Mouse (Mus musculus): Measurements from ENCODE around the gene Tubb4a. TPM values are rescaled to one million over a fixed set of nuclear protein-coding genes. Genes with fewer than 3 reads are reported as not detected.

Tubb4a gene
- polyA plus RNA-seq, 1 experiment from 2014 or later, result 22.6 TPM

- Histone ChIP-seq H3K27ac (ENCODE audit: low read length) (no peak overlapping the region), H3K9me3 (ENCODE audit: control insufficient read depth, low read length) (no peaks in the 10 kb centered on the region), H3K4me3 (ENCODE audit: low read length) (no peak overlapping the region), H3K4me2 (ENCODE audit: low read depth, low read length) (no peak overlapping the region), H3K27me3 (replicated peaks; ENCODE audit: control insufficient read depth, insufficient read depth, low read length) (no peaks in the 10 kb centered on the region), H3K4me1 (ENCODE audit: control insufficient read depth, insufficient read depth, low read length) (peaks cover 5% of the 10 kb centered on the region), H3K36me3 (ENCODE audit: control insufficient read depth, insufficient read depth, low read length) (no peaks in the 10 kb centered on the region; the same call in 1 of the 2 replicates), H3K9ac (ENCODE audit: low read depth, low read length) (no peak overlapping the region)
- 88% methylated on average over 11 of the region's 11 CpGs for WGBS
- no peak for ATAC-seq
Measured at GRCm38 (mm10) chr17:57085970-57086757, 1.4 kb downstream of the Tubb4a start.

DNA sequence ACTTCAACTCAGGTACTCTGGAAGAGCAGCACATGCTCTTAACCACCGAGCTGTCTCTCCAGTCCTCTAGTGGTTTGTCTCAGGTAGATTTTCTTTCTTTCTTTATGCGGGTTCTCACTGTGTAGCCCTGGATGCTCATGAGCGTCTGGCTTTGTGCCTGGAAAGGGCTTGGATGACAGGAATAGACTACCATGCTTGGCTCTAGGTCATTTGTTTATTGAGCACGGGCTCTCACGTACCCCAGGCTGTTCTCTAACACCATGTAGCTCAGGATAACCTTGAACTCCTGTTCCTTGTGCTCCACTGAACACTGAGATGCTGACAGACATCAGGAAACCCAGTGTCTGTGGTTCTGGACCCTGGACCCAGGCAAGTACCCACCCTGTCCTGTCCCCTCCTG lies 5.1 kb downstream of the Tubb4a start:
- no peak overlapping the region for H3K27ac ChIP-seq (ENCODE audit: low read length)
- H3K9ac ChIP-seq (ENCODE audit: low read depth, low read length), result no peak overlapping the region
- no peaks in the 10 kb centered on the region for H3K9me3 ChIP-seq (ENCODE audit: control insufficient read depth, low read length)
- no peak overlapping the region for H3K4me3 ChIP-seq (ENCODE audit: low read length)
- no peaks in the 10 kb centered on the region for H3K27me3 ChIP-seq (replicated peaks; ENCODE audit: control insufficient read depth, insufficient read depth, low read length)
- H3K36me3 ChIP-seq (ENCODE audit: control insufficient read depth, insufficient read depth, low read length), result no peaks in the 10 kb centered on the region; the same call in 1 of the 2 replicates
- WGBS, result 77% methylated on average over 5 of the region's 5 CpGs
- H3K4me2 ChIP-seq (ENCODE audit: low read depth, low read length), result no peak overlapping the region
- no peak for ATAC-seq
- peaks cover 11% of the 10 kb centered on the region for H3K4me1 ChIP-seq (ENCODE audit: control insufficient read depth, insufficient read depth, low read length)

GRCm38 (mm10) chr17:57081234-57081842 lies 6.2 kb downstream of the Tubb4a start:
- H3K9ac ChIP-seq (ENCODE audit: low read depth, low read length), result no peak overlapping the region
- no peak overlapping the region for H3K4me3 ChIP-seq (ENCODE audit: low read length)
- no peaks in the 10 kb centered on the region for H3K9me3 ChIP-seq (ENCODE audit: control insufficient read depth, low read length)
- no peak for ATAC-seq
- H3K27me3 ChIP-seq (replicated peaks; ENCODE audit: control insufficient read depth, insufficient read depth, low read length), result no peaks in the 10 kb centered on the region
- H3K4me1 ChIP-seq (ENCODE audit: control insufficient read depth, insufficient read depth, low read length), result 0 out of 2 replicates have a peak, but pooled peaks cover 6% of the 10 kb centered on the region
- H3K36me3 ChIP-seq (ENCODE audit: control insufficient read depth, insufficient read depth, low read length), result no peaks in the 10 kb centered on the region; the same call in 1 of the 2 replicates
- no peak overlapping the region for H3K27ac ChIP-seq (ENCODE audit: low read length)
- H3K4me2 ChIP-seq (ENCODE audit: low read depth, low read length), result no peak overlapping the region
- WGBS, result 93% methylated on average over 31 of the region's 31 CpGs

- no peak overlapping the region for H3K27ac ChIP-seq (ENCODE audit: low read length)
- peak; percentile 23; the same call in 1 of the 2 replicates for ATAC-seq
- 54% methylated on average over 3 of the region's 3 CpGs for WGBS
Measured at GRCm38 (mm10) chr17:57079919-57080318, 7.7 kb downstream of the Tubb4a start.

DNA sequence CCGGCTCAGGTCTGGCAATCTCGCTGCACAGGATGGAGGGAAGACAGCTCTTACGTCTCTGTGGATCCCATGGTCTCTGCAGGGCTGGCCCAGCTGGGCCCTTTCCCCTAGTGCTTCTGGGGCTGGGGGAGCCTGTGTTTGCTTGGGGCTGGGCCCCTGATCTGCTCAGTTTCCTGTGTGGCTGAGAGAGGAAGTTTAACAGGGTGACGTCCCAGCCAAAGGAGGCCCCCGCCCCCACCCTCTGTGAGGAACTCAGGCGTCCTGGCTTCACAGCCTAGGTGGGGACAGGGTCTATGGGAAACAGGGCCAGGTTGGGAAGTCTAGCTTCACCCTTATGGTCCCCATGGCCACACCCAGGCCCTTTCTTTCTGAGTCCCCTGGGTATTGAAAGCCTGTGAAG lies 9.2 kb downstream of the Tubb4a start, which contains the start of gene Dennd1c:
TSS of gene Dennd1c (minus strand) at position 179 of the 400 bp plus-strand sequence.
- peak; percentile 14; the same call in 1 of the 2 replicates for ATAC-seq
- Histone ChIP-seq H3K4me2 (ENCODE audit: low read depth, low read length) (no peak within 1 kb of the TSS), H3K36me3 (ENCODE audit: control insufficient read depth, insufficient read depth, low read length) (no peaks in the 10 kb centered on the region; the same call in 1 of the 2 replicates), H3K27me3 (replicated peaks; ENCODE audit: control insufficient read depth, insufficient read depth, low read length) (no peaks in the 10 kb centered on the region), H3K4me3 (ENCODE audit: low read length) (no peak within 1 kb of the TSS), H3K4me1 (ENCODE audit: control insufficient read depth, insufficient read depth, low read length) (0 out of 2 replicates have a peak, but pooled peaks cover 6% of the 10 kb centered on the region), H3K9ac (ENCODE audit: low read depth, low read length) (peak within 1 kb of the TSS; percentile 38), H3K27ac (ENCODE audit: low read length) (0 out of 2 replicates have a peak within 1 kb of the TSS, but pooled peaks have one; percentile 5), H3K9me3 (ENCODE audit: control insufficient read depth, low read length) (no peaks in the 10 kb centered on the region)
- 43% methylated on average over 6 of the region's 6 CpGs for WGBS

More at GRCm38 (mm10) chr17:57079919-57080318, 7.7 kb downstream of the Tubb4a start:
- Histone ChIP-seq H3K27me3 (replicated peaks; ENCODE audit: control insufficient read depth, insufficient read depth, low read length) (no peaks in the 10 kb centered on the region), H3K9ac (ENCODE audit: low read depth, low read length) (no peak overlapping the region), H3K4me1 (ENCODE audit: control insufficient read depth, insufficient read depth, low read length) (0 out of 2 replicates have a peak, but pooled peaks cover 6% of the 10 kb centered on the region), H3K4me3 (ENCODE audit: low read length) (no peak overlapping the region), H3K4me2 (ENCODE audit: low read depth, low read length) (no peak overlapping the region), H3K36me3 (ENCODE audit: control insufficient read depth, insufficient read depth, low read length) (no peaks in the 10 kb centered on the region; the same call in 1 of the 2 replicates), H3K9me3 (ENCODE audit: control insufficient read depth, low read length) (no peaks in the 10 kb centered on the region)

GRCm38 (mm10) chr17:57076916-57077315 lies 10.7 kb downstream of the Tubb4a start:
- H3K9me3 ChIP-seq (ENCODE audit: control insufficient read depth, low read length), result no peaks in the 10 kb centered on the region
- WGBS, result 42% methylated on average over 3 of the region's 3 CpGs
- peak; percentile 37; the same call in 1 of the 2 replicates for ATAC-seq
- H3K27me3 ChIP-seq (replicated peaks; ENCODE audit: control insufficient read depth, insufficient read depth, low read length), result no peaks in the 10 kb centered on the region
- no peak overlapping the region for H3K9ac ChIP-seq (ENCODE audit: low read depth, low read length)
- H3K4me2 ChIP-seq (ENCODE audit: low read depth, low read length), result no peak overlapping the region
- no peak overlapping the region for H3K27ac ChIP-seq (ENCODE audit: low read length)
- 0 out of 2 replicates have a peak, but pooled peaks cover 6% of the 10 kb centered on the region for H3K4me1 ChIP-seq (ENCODE audit: control insufficient read depth, insufficient read depth, low read length)
- no peaks in the 10 kb centered on the region; the same call in 1 of the 2 replicates for H3K36me3 ChIP-seq (ENCODE audit: control insufficient read depth, insufficient read depth, low read length)
- H3K4me3 ChIP-seq (ENCODE audit: low read length), result no peak overlapping the region

- WGBS, result 2% methylated on average over 10 of the region's 11 CpGs
- peak overlapping the region; percentile 33 for H3K4me2 ChIP-seq (ENCODE audit: low read depth, low read length)
- 0 out of 2 replicates have a peak, but pooled peaks cover 7% of the 10 kb centered on the region for H3K4me1 ChIP-seq (ENCODE audit: control insufficient read depth, insufficient read depth, low read length)
- no peaks in the 10 kb centered on the region for H3K9me3 ChIP-seq (ENCODE audit: control insufficient read depth, low read length)
- H3K27me3 ChIP-seq (replicated peaks; ENCODE audit: control insufficient read depth, insufficient read depth, low read length), result no peaks in the 10 kb centered on the region
- peak; percentile 79 for ATAC-seq
- no peak overlapping the region for H3K9ac ChIP-seq (ENCODE audit: low read depth, low read length)
- H3K27ac ChIP-seq (ENCODE audit: low read length), result no peak overlapping the region
- H3K4me3 ChIP-seq (ENCODE audit: low read length), result 0 out of 2 replicates have a peak overlapping the region, but pooled peaks have one; percentile 1
- no peaks in the 10 kb centered on the region for H3K36me3 ChIP-seq (ENCODE audit: control insufficient read depth, insufficient read depth, low read length)
Measured at GRCm38 (mm10) chr17:57070699-57071098, 16.9 kb downstream of the Tubb4a start.

GRCm38 (mm10) chr17:57070272-57070671 lies 17.3 kb downstream of the Tubb4a start:
- Histone ChIP-seq H3K4me3 (ENCODE audit: low read length) (0 out of 2 replicates have a peak overlapping the region, but pooled peaks have one; percentile 1), H3K9ac (ENCODE audit: low read depth, low read length) (no peak overlapping the region), H3K27me3 (replicated peaks; ENCODE audit: control insufficient read depth, insufficient read depth, low read length) (no peaks in the 10 kb centered on the region), H3K4me1 (ENCODE audit: control insufficient read depth, insufficient read depth, low read length) (0 out of 2 replicates have a peak, but pooled peaks cover 7% of the 10 kb centered on the region), H3K36me3 (ENCODE audit: control insufficient read depth, insufficient read depth, low read length) (no peaks in the 10 kb centered on the region), H3K27ac (ENCODE audit: low read length) (no peak overlapping the region), H3K9me3 (ENCODE audit: control insufficient read depth, low read length) (no peaks in the 10 kb centered on the region), H3K4me2 (ENCODE audit: low read depth, low read length) (peak overlapping the region; percentile 33)
- WGBS, result 14% methylated on average over 9 of the region's 9 CpGs
- ATAC-seq, result peak; percentile 40

DNA sequence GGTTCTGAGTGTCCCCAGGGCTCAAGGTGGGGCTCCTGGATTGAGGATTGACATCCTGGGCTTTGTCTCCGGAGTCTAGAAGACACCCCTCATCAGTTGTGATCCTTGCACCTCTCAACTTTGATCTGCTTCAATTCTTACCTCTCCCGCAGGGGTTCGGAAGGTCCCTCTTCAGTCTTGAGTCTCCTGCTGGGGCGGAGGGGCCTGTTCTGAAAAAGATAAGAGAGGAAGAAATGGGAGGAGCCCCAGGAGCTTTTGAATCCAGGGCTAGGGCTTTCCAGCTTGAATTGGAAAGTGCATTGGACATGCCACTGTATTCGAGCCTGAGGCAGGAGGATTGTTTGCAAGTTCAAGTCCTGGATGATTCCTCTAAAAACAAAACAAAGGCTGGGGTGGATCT lies 20.7 kb downstream of the Tubb4a start:
- WGBS, result 62% methylated on average over 5 of the region's 5 CpGs
- Histone ChIP-seq H3K9me3 (ENCODE audit: control insufficient read depth, low read length) (no peaks in the 10 kb centered on the region), H3K4me2 (ENCODE audit: low read depth, low read length) (no peak overlapping the region), H3K9ac (ENCODE audit: low read depth, low read length) (no peak overlapping the region), H3K4me3 (ENCODE audit: low read length) (no peak overlapping the region), H3K36me3 (ENCODE audit: control insufficient read depth, insufficient read depth, low read length) (peaks cover 4% of the 10 kb centered on the region; the same call in 1 of the 2 replicates), H3K27ac (ENCODE audit: low read length) (no peak overlapping the region), H3K4me1 (ENCODE audit: control insufficient read depth, insufficient read depth, low read length) (0 out of 2 replicates have a peak, but pooled peaks cover 11% of the 10 kb centered on the region), H3K27me3 (replicated peaks; ENCODE audit: control insufficient read depth, insufficient read depth, low read length) (peaks cover 12% of the 10 kb centered on the region)
- ATAC-seq, result no peak

Data from intestine, embryonic 16.5 days (tissue).